Mouse (Mus musculus): ENCODE results near the gene App. TPM values are rescaled to one million over a fixed set of nuclear protein-coding genes. Genes with fewer than 3 reads are reported as not detected.

App gene
- polyA plus RNA-seq, 1 experiment from 2014 or later = 171 TPM

- H3K4me3 ChIP-seq (replicated peaks) = no peak overlapping the region
- H3K9me3 ChIP-seq = no peaks in the 10 kb centered on the region
- H3K27ac ChIP-seq = no peak overlapping the region
- ATAC-seq (ENCODE audit: low FRiP score) = no peak
- WGBS = 60% methylated on average over 5 of the region's 5 CpGs
- no peaks in the 10 kb centered on the region for H3K27me3 ChIP-seq
- peaks cover 7% of the 10 kb centered on the region; the same call in 1 of the 2 replicates for H3K36me3 ChIP-seq (replicated peaks)
- no peak overlapping the region for H3K9ac ChIP-seq
- H3K4me2 ChIP-seq = no peak overlapping the region
- H3K4me1 ChIP-seq = peaks cover 31% of the 10 kb centered on the region
These were observed 4.7 kb downstream of the App start for GRCm38 (mm10) chr16:85168821-85169220.

GRCm38 (mm10) chr16:85166205-85166604 lies 7.4 kb downstream of the App start:
- WGBS = 81% methylated on average over 4 of the region's 4 CpGs
- Histone ChIP-seq H3K27ac (no peak overlapping the region), H3K36me3 (replicated peaks) (peaks cover 7% of the 10 kb centered on the region; the same call in 1 of the 2 replicates), H3K9ac (no peak overlapping the region), H3K9me3 (no peaks in the 10 kb centered on the region), H3K4me1 (peaks cover 26% of the 10 kb centered on the region), H3K4me2 (no peak overlapping the region), H3K27me3 (no peaks in the 10 kb centered on the region), H3K4me3 (replicated peaks) (no peak overlapping the region)
- ATAC-seq (ENCODE audit: low FRiP score) = no peak

DNA sequence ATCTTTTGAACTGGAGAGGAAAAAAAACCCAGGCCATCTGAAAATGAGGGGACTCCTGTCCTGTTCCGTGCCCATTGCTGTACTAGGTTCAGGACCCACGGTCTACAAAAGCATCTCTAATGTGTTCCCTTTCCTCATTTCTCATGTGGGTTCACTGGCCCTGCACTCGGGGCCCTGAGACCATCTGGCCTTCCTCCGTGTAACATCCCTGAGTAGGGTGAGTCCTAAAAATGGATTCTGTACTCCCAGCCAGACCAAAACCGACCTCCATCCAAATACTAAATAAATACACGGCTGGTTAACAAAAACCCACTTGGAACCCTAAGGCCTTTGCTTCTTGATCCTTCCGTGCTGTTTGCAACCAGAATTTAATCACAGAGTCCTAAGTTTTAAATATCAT lies 7.9 kb downstream of the App start:
- peaks cover 7% of the 10 kb centered on the region; the same call in 1 of the 2 replicates for H3K36me3 ChIP-seq (replicated peaks)
- H3K27ac ChIP-seq = no peak overlapping the region
- no peak for ATAC-seq (ENCODE audit: low FRiP score)
- H3K4me1 ChIP-seq = peaks cover 21% of the 10 kb centered on the region
- no peaks in the 10 kb centered on the region for H3K9me3 ChIP-seq
- H3K9ac ChIP-seq = no peak overlapping the region
- no peak overlapping the region for H3K4me3 ChIP-seq (replicated peaks)
- 83% methylated on average over 7 of the region's 7 CpGs for WGBS
- no peaks in the 10 kb centered on the region for H3K27me3 ChIP-seq
- H3K4me2 ChIP-seq = no peak overlapping the region

DNA sequence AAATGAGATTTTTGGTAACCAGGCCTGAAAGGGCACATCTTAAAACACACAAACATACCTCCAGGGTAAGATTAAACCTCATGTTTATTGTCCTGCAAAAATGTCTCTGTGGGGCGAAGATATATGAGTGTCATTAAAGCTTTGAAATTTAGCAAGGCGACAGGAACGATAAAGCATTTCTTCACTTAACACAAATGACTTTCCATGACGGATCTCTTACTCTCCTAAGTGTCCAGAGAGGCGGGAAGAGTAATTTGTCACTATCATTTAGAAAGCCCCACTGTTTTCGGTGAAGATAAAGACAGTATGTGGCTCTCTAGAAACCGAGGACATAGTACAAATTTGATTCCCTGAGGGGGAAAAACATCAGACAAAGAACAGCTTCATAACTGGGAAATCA lies 8.4 kb downstream of the App start:
- Histone ChIP-seq H3K9me3 (no peaks in the 10 kb centered on the region), H3K4me3 (replicated peaks) (no peak overlapping the region), H3K9ac (no peak overlapping the region), H3K4me2 (no peak overlapping the region), H3K36me3 (replicated peaks) (peaks cover 7% of the 10 kb centered on the region; the same call in 1 of the 2 replicates), H3K4me1 (peaks cover 19% of the 10 kb centered on the region), H3K27me3 (no peaks in the 10 kb centered on the region), H3K27ac (no peak overlapping the region)
- ATAC-seq (ENCODE audit: low FRiP score) = no peak
- 77% methylated on average over 7 of the region's 7 CpGs for WGBS

DNA sequence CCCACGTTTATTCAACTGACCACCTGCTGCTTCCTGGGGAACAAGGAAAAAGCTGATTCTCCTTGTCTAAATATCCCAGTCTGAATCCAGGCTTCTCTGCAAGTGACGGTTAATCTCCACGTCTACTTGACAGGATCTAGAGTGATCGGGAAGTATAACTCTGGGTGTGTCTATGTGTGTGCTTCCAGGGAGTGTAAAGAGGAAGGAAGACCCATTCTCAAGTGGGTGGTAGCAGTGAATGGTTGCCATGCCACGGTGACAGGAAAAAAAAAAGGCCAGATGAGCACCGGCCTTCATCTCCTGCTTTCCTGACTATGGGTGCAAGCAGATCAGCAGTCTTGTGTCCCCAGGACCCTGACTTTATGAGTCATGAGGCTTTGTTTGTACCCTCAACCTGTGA lies 10.8 kb downstream of the App start:
- Histone ChIP-seq H3K27me3 (no peaks in the 10 kb centered on the region), H3K4me1 (0 out of 2 replicates have a peak, but pooled peaks cover 3% of the 10 kb centered on the region), H3K9me3 (no peaks in the 10 kb centered on the region), H3K27ac (no peak overlapping the region), H3K4me3 (replicated peaks) (no peak overlapping the region), H3K9ac (no peak overlapping the region), H3K4me2 (no peak overlapping the region), H3K36me3 (replicated peaks) (peaks cover 4% of the 10 kb centered on the region; the same call in 1 of the 2 replicates)
- ATAC-seq (ENCODE audit: low FRiP score) = no peak
- 85% methylated on average over 6 of the region's 6 CpGs for WGBS

- no peak overlapping the region for H3K9ac ChIP-seq
- H3K36me3 ChIP-seq (replicated peaks) = no peaks in the 10 kb centered on the region; the same call in 1 of the 2 replicates
- no peak overlapping the region for H3K4me3 ChIP-seq (replicated peaks)
- H3K27ac ChIP-seq = no peak overlapping the region
- H3K9me3 ChIP-seq = no peaks in the 10 kb centered on the region
- no peak overlapping the region for H3K4me2 ChIP-seq
- no peaks in the 10 kb centered on the region for H3K27me3 ChIP-seq
- H3K4me1 ChIP-seq = no peaks in the 10 kb centered on the region
- WGBS = 87% methylated on average over 2 of the region's 2 CpGs
- ATAC-seq (ENCODE audit: low FRiP score) = no peak; the same call in 1 of the 2 replicates
These were observed 13.4 kb downstream of the App start for GRCm38 (mm10) chr16:85160140-85160539.

DNA sequence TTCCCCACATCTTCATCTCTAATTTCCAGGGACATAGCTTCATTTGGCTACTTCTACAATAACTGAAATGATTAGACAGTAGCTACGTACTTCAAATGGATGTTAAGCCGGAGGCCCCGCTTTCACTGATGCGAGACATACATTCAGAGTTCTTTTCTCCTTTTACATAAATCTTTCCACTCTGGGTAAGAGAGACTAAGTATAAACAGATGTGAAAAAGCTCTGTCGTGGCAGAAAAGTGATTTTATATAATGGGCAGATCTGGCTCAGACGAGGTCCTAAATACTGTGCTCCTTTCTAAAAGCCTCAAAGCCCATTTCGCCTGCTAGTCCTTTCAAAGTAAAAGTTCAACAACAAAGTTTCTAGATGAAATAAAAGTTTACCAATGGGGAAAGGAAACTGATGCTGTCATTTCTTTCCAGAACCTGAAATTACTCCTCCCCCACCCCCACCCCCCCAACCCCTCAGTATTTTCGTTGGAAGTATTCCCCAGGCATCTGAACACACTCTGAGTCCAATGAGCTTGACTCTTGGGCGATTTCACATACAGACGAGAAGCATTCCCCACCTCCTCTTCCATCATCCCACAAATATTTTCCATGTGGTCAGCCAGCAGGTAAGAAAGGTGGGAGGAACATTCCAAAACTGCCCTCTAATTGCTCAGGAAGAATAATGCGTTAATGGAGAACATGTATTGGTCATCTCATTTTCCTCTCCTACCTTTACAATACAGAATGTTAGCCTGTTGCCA lies 15.6 kb downstream of the App start:
- H3K4me1 ChIP-seq = no peaks in the 10 kb centered on the region
- H3K9ac ChIP-seq = no peak overlapping the region
- WGBS = 81% methylated on average over 11 of the region's 11 CpGs

DNA sequence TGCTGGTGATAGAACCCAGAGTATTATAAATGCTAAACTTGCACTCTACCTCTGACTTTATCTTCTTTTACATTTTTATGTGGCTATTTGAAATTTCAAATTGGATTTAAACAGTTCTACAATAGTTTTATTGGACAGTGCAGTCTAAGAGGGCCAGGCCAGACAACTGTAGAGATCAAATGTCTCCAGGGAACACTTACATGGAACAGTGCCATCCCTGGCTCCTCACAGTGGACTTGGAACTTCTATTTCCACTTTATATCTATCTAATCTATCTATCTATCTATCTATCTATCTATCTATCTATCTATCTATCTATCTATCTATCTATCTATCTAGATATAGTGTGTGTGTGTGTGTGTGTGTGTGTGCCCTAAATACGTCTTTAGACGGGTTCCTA lies 16.4 kb downstream of the App start:
- peaks cover 2% of the 10 kb centered on the region; the same call in 1 of the 2 replicates for H3K4me1 ChIP-seq
- no peaks in the 10 kb centered on the region for H3K27me3 ChIP-seq
- H3K9me3 ChIP-seq = no peaks in the 10 kb centered on the region
- no peak overlapping the region for H3K4me2 ChIP-seq
- H3K36me3 ChIP-seq (replicated peaks) = no peaks in the 10 kb centered on the region; the same call in 1 of the 2 replicates
- no peak overlapping the region for H3K4me3 ChIP-seq (replicated peaks)
- no peak for ATAC-seq (ENCODE audit: low FRiP score)
- no peak overlapping the region for H3K27ac ChIP-seq
- 97% methylated on average over 2 of the region's 2 CpGs for WGBS
- no peak overlapping the region for H3K9ac ChIP-seq

More for the DNA sequence above, 15.6 kb downstream of the App start:
- ATAC-seq (ENCODE audit: low FRiP score) = no peak
- H3K4me3 ChIP-seq (replicated peaks) = no peak overlapping the region
- no peaks in the 10 kb centered on the region; the same call in 1 of the 2 replicates for H3K36me3 ChIP-seq (replicated peaks)
- no peaks in the 10 kb centered on the region for H3K27me3 ChIP-seq
- H3K27ac ChIP-seq = no peak overlapping the region
- H3K4me2 ChIP-seq = no peak overlapping the region
- H3K9me3 ChIP-seq = no peaks in the 10 kb centered on the region

DNA sequence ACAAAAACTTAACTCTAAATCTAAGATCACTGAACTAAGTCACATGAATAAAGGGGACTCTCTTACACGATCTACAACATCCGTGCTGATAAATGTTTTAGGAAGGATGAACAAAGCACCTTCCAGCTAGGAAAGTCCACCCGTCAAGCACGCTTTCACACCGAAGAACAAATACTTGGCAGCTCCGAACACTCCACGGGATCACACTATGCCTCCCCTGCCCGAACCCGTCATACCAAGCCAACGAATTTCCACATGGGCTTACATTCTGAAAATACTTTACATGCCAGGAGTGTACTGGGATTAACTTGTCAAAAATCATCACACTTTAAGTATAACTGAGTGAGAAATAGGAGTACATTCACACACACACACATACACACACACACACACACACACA lies 17.7 kb downstream of the App start:
- Histone ChIP-seq H3K27ac (no peak overlapping the region), H3K4me2 (no peak overlapping the region), H3K27me3 (no peaks in the 10 kb centered on the region), H3K9me3 (no peaks in the 10 kb centered on the region), H3K36me3 (replicated peaks) (no peaks in the 10 kb centered on the region; the same call in 1 of the 2 replicates), H3K4me3 (replicated peaks) (no peak overlapping the region), H3K9ac (no peak overlapping the region), H3K4me1 (peaks cover 10% of the 10 kb centered on the region)
- WGBS = 52% methylated on average over 10 of the region's 10 CpGs
- no peak; the same call in 1 of the 2 replicates for ATAC-seq (ENCODE audit: low FRiP score)

DNA sequence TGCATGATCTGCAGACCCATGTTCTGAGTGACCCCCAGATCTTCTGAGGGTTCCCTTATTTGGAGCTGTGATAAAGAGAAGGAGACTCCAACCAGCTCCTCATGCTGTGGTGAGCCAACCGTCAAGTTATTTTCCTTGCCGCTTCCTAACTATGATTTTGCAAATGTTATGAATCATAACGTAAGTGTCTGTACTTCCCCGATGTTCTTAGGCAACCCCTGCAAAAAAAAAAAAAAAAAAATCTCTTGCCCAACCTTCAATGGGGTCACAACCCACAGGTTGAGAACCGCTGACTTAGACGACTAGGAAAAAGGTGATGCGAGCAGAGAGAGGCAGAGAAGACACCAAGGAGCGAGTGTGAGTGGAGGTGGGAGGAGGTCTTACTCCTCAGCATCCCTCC lies 21.1 kb downstream of the App start:
- Histone ChIP-seq H3K9me3 (no peaks in the 10 kb centered on the region), H3K4me2 (no peak overlapping the region), H3K9ac (no peak overlapping the region), H3K36me3 (replicated peaks) (peaks cover 5% of the 10 kb centered on the region; the same call in 1 of the 2 replicates), H3K4me1 (peaks cover 15% of the 10 kb centered on the region), H3K27me3 (no peaks in the 10 kb centered on the region), H3K27ac (no peak overlapping the region), H3K4me3 (replicated peaks) (no peak overlapping the region)
- ATAC-seq (ENCODE audit: low FRiP score) = no peak
- WGBS = 86% methylated on average over 8 of the region's 8 CpGs

DNA sequence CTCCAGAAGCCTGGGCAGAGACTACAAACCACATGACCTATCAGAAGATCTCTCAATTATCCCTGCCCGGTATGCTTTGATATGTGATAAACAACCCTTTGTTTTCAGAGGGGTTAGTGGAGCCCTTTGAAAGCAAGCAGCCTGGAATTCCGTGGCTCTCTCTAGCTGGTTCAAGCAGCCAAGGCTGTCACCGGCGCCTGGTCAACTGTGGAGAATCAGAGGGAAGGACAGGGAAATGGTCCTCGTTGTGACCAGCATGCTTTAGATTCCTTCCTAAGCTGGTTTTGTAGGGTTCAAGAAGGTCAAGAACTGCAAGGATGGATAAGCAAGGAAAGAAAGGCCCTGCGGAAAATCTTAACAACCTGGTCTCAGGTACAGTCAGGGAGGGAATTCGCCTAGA lies 21.9 kb downstream of the App start:
- peaks cover 15% of the 10 kb centered on the region for H3K4me1 ChIP-seq
- WGBS = 27% methylated on average over 7 of the region's 7 CpGs
- H3K4me2 ChIP-seq = no peak overlapping the region
- peaks cover 5% of the 10 kb centered on the region; the same call in 1 of the 2 replicates for H3K36me3 ChIP-seq (replicated peaks)
- H3K27me3 ChIP-seq = no peaks in the 10 kb centered on the region
- H3K27ac ChIP-seq = peak overlapping the region; percentile 19; the same call in 1 of the 2 replicates
- no peaks in the 10 kb centered on the region for H3K9me3 ChIP-seq
- 0 out of 2 replicates have a peak, but pooled peaks have one; percentile 27 for ATAC-seq (ENCODE audit: low FRiP score)
- H3K9ac ChIP-seq = no peak overlapping the region
- no peak overlapping the region for H3K4me3 ChIP-seq (replicated peaks)

GRCm38 (mm10) chr16:85150902-85151301 lies 22.7 kb downstream of the App start:
- H3K36me3 ChIP-seq (replicated peaks) = peaks cover 5% of the 10 kb centered on the region; the same call in 1 of the 2 replicates
- H3K9me3 ChIP-seq = no peaks in the 10 kb centered on the region
- no peaks in the 10 kb centered on the region for H3K27me3 ChIP-seq
- no peak overlapping the region for H3K4me3 ChIP-seq (replicated peaks)
- H3K4me2 ChIP-seq = no peak overlapping the region
- no peak for ATAC-seq (ENCODE audit: low FRiP score)
- peaks cover 16% of the 10 kb centered on the region for H3K4me1 ChIP-seq
- H3K9ac ChIP-seq = no peak overlapping the region
- 69% methylated on average over 9 of the region's 9 CpGs for WGBS
- H3K27ac ChIP-seq = no peak overlapping the region

DNA sequence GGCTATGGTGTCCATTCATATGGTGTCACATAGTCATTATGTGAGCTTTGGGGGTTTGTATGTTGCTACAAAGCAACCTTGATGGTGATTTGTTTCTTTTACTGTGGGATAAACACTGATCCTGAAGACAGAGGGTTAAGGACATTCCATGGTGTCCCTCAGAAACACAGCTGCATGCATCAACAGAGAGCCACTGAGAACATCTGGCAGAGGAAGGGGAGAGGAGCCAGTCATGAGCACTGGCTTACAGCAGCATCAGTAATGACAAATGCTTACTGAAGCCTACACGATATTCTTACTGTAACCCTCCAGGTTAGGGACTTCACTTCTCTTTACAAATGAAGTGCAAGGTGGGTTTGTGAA lies 24.1 kb downstream of the App start:
- WGBS = 90% methylated on average over 1 of the region's 1 CpGs
- H3K9me3 ChIP-seq = no peaks in the 10 kb centered on the region
- H3K4me1 ChIP-seq = peaks cover 26% of the 10 kb centered on the region
- H3K27me3 ChIP-seq = no peaks in the 10 kb centered on the region
- H3K4me3 ChIP-seq (replicated peaks) = no peak overlapping the region
- peaks cover 5% of the 10 kb centered on the region; the same call in 1 of the 2 replicates for H3K36me3 ChIP-seq (replicated peaks)
- no peak for ATAC-seq (ENCODE audit: low FRiP score)
- H3K9ac ChIP-seq = no peak overlapping the region
- no peak overlapping the region for H3K27ac ChIP-seq
- H3K4me2 ChIP-seq = no peak overlapping the region

Data from forebrain, embryonic 12.5 days (tissue).